In genomic region chr16:18175817-18176541, GRCm38 (mm10) we compare ENCODE assay signal across 14 mouse cellular contexts. TPM values are rescaled to one million over a fixed set of nuclear protein-coding genes. Genes with fewer than 3 reads are reported as not detected.
DNase-seq lines count a peak whose midpoint lies in the region; ATAC-seq lines count a peak whose summit lies in the region.
"Had no signal": no experiment of that assay in that cellular context is flagged by ENCODE, and none has a peak within 500 bp of the region (broad histone marks: within the 10 kb centered on the region; RNA-seq: fewer than 3 reads in every experiment).

No protein-coding gene starts in this region.

- no peak overlapping the region for H3K27ac ChIP-seq in neural tube, embryonic 12.5 days
- H3K27ac ChIP-seq in limb, embryonic 13.5 days, result peak overlapping the region; percentile 58
- peak overlapping the region; percentile 68 for H3K27ac ChIP-seq in stomach, embryonic 15.5 days
- H3K27ac ChIP-seq: hindbrain, postnatal 0 days had no signal

- H3K27me3 ChIP-seq in neural tube, embryonic 12.5 days (replicated peaks), result peaks cover 4% of the 10 kb centered on the region; the same call in 1 of the 2 replicates
- peaks cover 41% of the 10 kb centered on the region for H3K27me3 ChIP-seq in limb, embryonic 13.5 days
- no peaks in the 10 kb centered on the region for H3K27me3 ChIP-seq in stomach, embryonic 15.5 days (replicated peaks)

- no peak for ATAC-seq in neural tube, embryonic 12.5 days (ENCODE audit: low FRiP score, low read depth)
- 0 out of 2 replicates have a peak, but pooled peaks have one; percentile 42 for ATAC-seq in limb, embryonic 13.5 days (ENCODE audit: low FRiP score, low read depth)
- ATAC-seq in stomach, embryonic 15.5 days (ENCODE audit: insufficient read depth, low FRiP score, low read depth), result peak; percentile 78
- ATAC-seq: forebrain, embryonic 16.5 days; hindbrain, postnatal 0 days; Patski had no signal

- no peaks in the 10 kb centered on the region for H3K36me3 ChIP-seq in neural tube, embryonic 12.5 days
- no peaks in the 10 kb centered on the region for H3K36me3 ChIP-seq in limb, embryonic 13.5 days
- no peaks in the 10 kb centered on the region for H3K36me3 ChIP-seq in stomach, embryonic 15.5 days
- H3K36me3 ChIP-seq: heart, embryonic 12.5 days had no signal

- no peak overlapping the region for H3K4me3 ChIP-seq in neural tube, embryonic 12.5 days
- no peak overlapping the region for H3K4me3 ChIP-seq in limb, embryonic 13.5 days
- H3K4me3 ChIP-seq in stomach, embryonic 15.5 days (replicated peaks), result no peak overlapping the region
- H3K4me3 ChIP-seq: heart, embryonic 12.5 days had no signal

- H3K9ac ChIP-seq in neural tube, embryonic 12.5 days, result 0 out of 2 replicates have a peak overlapping the region, but pooled peaks have one; percentile 13
- no peak overlapping the region for H3K9ac ChIP-seq in limb, embryonic 13.5 days
- no peak overlapping the region for H3K9ac ChIP-seq in stomach, embryonic 15.5 days
- H3K9ac ChIP-seq: heart, embryonic 12.5 days had no signal

- WGBS in neural tube, embryonic 12.5 days, result 61% methylated on average over 6 of the region's 6 CpGs
- WGBS in limb, embryonic 13.5 days, result 27% methylated on average over 6 of the region's 6 CpGs
- 25% methylated on average over 6 of the region's 6 CpGs for WGBS in stomach, embryonic 15.5 days

- peaks cover 11% of the 10 kb centered on the region for H3K4me1 ChIP-seq in neural tube, embryonic 12.5 days
- H3K4me1 ChIP-seq in limb, embryonic 13.5 days, result peaks cover 41% of the 10 kb centered on the region
- H3K4me1 ChIP-seq in stomach, embryonic 15.5 days, result peaks cover 42% of the 10 kb centered on the region

- H3K4me2 ChIP-seq in neural tube, embryonic 12.5 days (replicated peaks), result no peak overlapping the region
- H3K4me2 ChIP-seq in limb, embryonic 13.5 days (replicated peaks), result no peak overlapping the region; the same call in 1 of the 2 replicates
- H3K4me2 ChIP-seq in stomach, embryonic 15.5 days, result no peak overlapping the region
- H3K4me2 ChIP-seq: heart, embryonic 12.5 days had no signal

- DNase-seq in cerebellum, postnatal 14 days, result peak; percentile 35 to 41
- DNase-seq in cerebellum, adult 8-10 months, result no peak
- DNase-seq in neural tube, embryonic 10.5 days (ENCODE audit: extremely low spot score, low spot score), result no peak
- no peak for DNase-seq in urinary bladder, postnatal 25 days (ENCODE audit: low spot score)
- DNase-seq in kidney, adult 8-10 months, result no peak
- DNase-seq: left cerebral cortex, postnatal 4 days; midbrain, embryonic 14.5 days had no signal

- H3K9me3 ChIP-seq in neural tube, embryonic 12.5 days, result no peaks in the 10 kb centered on the region
- no peaks in the 10 kb centered on the region for H3K9me3 ChIP-seq in limb, embryonic 13.5 days
- no peaks in the 10 kb centered on the region for H3K9me3 ChIP-seq in stomach, embryonic 15.5 days
- H3K9me3 ChIP-seq: heart, embryonic 12.5 days had no signal

RNA-seq across cellular contexts. Expression of gene Ccdc188, which starts 41.7 kb away (rescaled TPM):
- not detected in 2 replicates for polyA plus RNA-seq in neural tube, embryonic 12.5 days (2016; fragmentation: Nextera tagmentation; extraction: Ambion mirVana)
- polyA plus RNA-seq in limb, embryonic 13.5 days (2015; fragmentation: Nextera tagmentation; extraction: Ambion mirVana), result not detected in 2 replicates
- not detected in 2 replicates for polyA plus RNA-seq in stomach, embryonic 15.5 days (2015; fragmentation: Nextera tagmentation; extraction: Ambion mirVana)
- polyA plus RNA-seq: forebrain, embryonic 16.5 days; hindbrain, postnatal 0 days; midbrain, embryonic 14.5 days; Patski had no signal

RNA-seq across cellular contexts. Expression of gene Rtn4r, which starts 48.5 kb away (rescaled TPM):
- 15.6 and 16.5 TPM in 2 replicates for polyA plus RNA-seq in neural tube, embryonic 12.5 days (2016; fragmentation: Nextera tagmentation; extraction: Ambion mirVana)
- polyA plus RNA-seq in limb, embryonic 13.5 days (2015; fragmentation: Nextera tagmentation; extraction: Ambion mirVana), result 6.4 and 6.5 TPM in 2 replicates
- polyA plus RNA-seq in stomach, embryonic 15.5 days (2015; fragmentation: Nextera tagmentation; extraction: Ambion mirVana), result 3.0 and 4.3 TPM in 2 replicates

RNA-seq across cellular contexts. Expression of gene Zdhhc8, which starts 59.0 kb away (rescaled TPM):
- polyA plus RNA-seq in neural tube, embryonic 12.5 days (2016; fragmentation: Nextera tagmentation; extraction: Ambion mirVana), result 16.7 and 17.7 TPM in 2 replicates
- 18.7 and 21.2 TPM in 2 replicates for polyA plus RNA-seq in limb, embryonic 13.5 days (2015; fragmentation: Nextera tagmentation; extraction: Ambion mirVana)
- 15.2 and 15.7 TPM in 2 replicates for polyA plus RNA-seq in stomach, embryonic 15.5 days (2015; fragmentation: Nextera tagmentation; extraction: Ambion mirVana)

Comparison
In these comparisons a context has a peak if more than half of its experiments do, and no peak if none do; other contexts are left out.
1. DNase-seq: peak in cerebellum, postnatal 14 days (2 of 2); none in cerebellum, adult 8-10 months (single experiment), neural tube, embryonic 10.5 days (single experiment), urinary bladder, postnatal 25 days (single experiment) and kidney, adult 8-10 months (0 of 2).